Mouse (Mus musculus) bone marrow macrophage, adult 2 months (primary cell): Measurements from ENCODE around the gene Gm20379.

Experiments used
- CTCF ChIP-seq: IDR thresholded peaks from 2 replicates; pipeline ENCODE4 v1.5.1; 2012; ENCODE audit warnings: low read depth, mild to moderate bottlenecking, low read length, moderate library complexity
- POLR2A ChIP-seq: IDR thresholded peaks from 2 replicates; pipeline ENCODE4 v1.6.1; 2012; ENCODE audit warnings: mild to moderate bottlenecking, low read depth, low read length, borderline replicate concordance

DNA sequence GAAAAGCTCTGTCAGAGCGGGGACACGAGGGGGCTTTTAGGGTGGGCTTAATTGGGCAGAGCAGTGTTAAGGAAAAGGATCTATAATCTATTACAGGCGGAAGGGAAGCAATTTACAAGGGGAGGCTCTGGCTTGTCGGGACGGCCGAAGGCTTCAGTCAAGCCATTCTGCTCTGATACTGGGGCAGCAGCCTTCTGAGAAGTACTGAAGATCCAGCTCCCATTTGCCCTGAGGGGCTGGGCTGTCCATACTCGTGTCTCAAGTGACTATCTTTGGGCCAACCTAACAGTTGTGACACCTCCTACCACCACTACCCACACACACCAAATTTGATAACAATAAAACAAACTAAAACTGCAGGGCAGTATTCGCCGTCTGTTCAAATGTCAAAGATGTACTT is 30.5 kb upstream of the Gm20379 start:
- TF ChIP-seq CTCF (no peak), POLR2A (no peak)
